Mouse (Mus musculus) lung, postnatal 10 days (tissue): ENCODE data around the gene Ppp4r3a.
A peak's percentile ranks its signal among the peaks of the same experiment; 100 is the strongest.

ENCODE experiments used
- DNase-seq: peaks from one replicate; pipeline ENCODE4 v3.0.0; 2021

Gene Ppp4r3a

GRCm38 (mm10) chr12:100991119-100991518, 92.4 kb downstream of the Ppp4r3a start:
- DNase-seq: no peak

DNA sequence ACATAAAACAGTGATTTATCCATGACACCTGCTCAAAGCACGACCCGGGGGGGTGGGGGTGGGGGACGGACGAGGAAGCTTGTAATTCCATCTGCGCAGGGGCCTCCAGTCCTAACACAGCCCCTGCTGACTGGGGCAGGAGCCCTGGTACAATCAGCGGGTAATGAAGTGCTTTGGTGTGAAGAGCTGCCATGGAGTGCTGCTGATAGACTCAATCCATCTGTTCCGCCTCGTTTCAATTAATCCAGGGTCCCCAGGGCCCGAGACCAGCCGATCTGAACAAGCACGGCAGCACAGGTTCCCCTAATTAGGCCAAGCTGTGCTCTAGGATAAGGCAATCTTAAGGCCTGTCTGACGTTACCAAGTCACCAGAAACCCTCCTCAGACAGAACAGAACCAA, 93.2 kb downstream of the Ppp4r3a start:
- peak; percentile 28 for DNase-seq

DNA sequence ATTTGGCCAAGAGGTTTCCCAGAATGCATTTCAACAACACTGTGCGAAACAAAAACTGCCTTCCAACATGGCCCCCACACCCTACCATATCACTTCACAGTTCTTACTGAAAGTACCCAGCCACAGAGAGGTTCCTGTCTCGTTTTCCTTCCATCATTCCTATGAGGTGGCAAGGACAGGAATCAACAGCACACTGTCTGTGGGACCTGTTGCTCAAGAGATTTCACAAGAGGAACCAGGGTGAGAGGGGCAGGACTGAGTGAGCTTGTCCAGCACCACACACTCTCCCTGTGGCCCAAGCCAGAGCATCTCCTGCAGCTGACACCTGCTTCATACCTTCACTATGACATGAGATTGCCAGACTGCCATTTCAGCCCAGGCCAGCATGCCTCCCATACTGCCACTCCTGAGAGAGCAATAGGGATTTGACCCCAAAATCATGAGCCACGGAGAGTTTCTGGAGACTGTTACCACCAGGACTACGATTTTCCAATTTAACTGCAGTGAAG, 93.7 kb downstream of the Ppp4r3a start:
- peak; percentile 27 for DNase-seq
